Mouse (Mus musculus) brain, embryonic 14.5 days (tissue): ENCODE measurements around the gene Cacnb3.
A peak's percentile ranks its signal among the peaks of the same experiment; 100 is the strongest.

Experiments
- CTCF ChIP-seq: fragments of 200-500 bp; IDR thresholded peaks from 2 replicates; pipeline ENCODE4 v1.5.1; 2012; ENCODE audit warnings: inconsistent platforms, mild to moderate bottlenecking, moderate library complexity, borderline replicate concordance; ENCODE audit not compliant: insufficient read depth, insufficient read length; ENCODE audit errors: extremely low read depth
- POLR2A ChIP-seq: fragments of 200-500 bp; IDR thresholded peaks from 2 replicates; pipeline ENCODE4 v1.6.1; 2012; ENCODE audit warnings: mild to moderate bottlenecking, inconsistent platforms, borderline replicate concordance; ENCODE audit not compliant: poor library complexity, insufficient read depth, insufficient read length, severe bottlenecking; ENCODE audit errors: extremely low read depth

GRCm38 (mm10) chr15:98634541-98635081, 4.0 kb downstream of the Cacnb3 start:
- TF ChIP-seq CTCF, result no peak
- peak; percentile 67 for TF ChIP-seq POLR2A
